Mouse (Mus musculus): Measurements from ENCODE around the gene Dnajc4. TPM values are rescaled to one million over a fixed set of nuclear protein-coding genes. Genes with fewer than 3 reads are reported as not detected.

Gene Dnajc4
- polyA plus RNA-seq, 1 experiment: 23.1 TPM

DNA sequence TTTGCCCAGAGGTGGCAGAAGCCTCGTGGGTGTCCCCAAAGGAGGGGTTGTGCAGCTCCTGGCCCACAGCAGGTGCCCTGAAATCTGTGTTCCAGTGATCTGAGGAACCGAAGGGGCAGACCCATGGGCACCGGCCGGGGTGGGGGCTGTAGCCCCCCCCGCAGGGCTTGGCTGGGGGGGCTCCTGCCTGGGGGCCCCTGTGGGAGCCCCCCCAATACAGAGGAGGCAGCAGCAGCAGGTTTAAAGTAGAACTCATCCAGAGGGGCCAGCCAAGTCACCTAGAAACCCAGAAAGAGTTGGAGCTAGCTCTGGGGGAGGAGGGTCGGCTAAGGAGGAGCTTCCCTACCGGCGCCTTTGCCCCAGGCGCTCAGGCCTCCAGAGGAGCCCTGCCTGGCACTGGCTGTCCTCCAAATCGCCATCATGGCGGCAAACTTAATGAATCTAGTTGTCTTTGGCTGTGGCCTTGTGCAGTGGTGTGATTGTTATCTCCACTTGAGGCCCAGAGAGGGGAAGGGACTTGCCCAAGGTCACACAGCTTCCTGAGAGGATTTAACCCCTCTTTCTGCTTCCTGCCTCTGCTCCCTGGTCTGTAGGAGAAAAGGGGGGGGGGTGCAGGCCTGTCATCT is 21.8 kb downstream of the Dnajc4 start:
- no peak for TF ChIP-seq GATA1 (IDR thresholded peaks at IDR 0.05; ENCODE audit: low read length)

DNA sequence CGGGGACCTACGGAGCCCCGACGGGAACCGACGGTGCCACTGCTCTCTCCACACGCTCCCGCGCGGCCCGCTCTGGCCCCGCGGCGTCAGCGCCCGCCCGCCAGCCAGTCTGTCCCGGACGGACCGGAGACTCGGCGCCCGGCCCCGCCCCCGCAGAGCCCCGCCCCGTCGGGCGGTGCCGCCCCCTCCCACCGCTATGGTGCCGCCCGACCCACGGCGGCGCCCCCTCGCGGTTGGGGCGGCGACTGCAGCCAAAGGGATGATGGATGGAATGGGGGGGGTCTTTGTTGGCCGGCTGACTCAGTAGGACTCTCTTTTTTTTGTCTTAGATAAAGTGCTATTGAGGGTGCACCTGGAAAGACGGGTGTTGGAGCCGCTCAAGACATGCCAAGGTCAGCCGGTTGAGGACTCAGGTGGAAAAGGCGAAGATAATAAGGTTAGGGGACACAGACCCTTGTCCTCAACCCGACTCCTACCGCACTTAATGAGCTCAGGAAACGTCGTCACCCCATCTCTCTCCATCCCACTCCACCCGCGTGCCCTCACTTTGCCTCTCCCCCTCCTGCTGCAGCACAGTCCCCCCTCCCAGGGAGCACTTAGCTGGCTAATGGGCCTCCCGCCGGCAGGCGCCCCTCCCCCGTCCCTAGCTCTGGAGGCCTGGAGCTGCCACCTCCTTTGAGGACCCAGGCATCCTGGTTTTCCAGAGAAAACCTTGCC is 22.5 kb downstream of the Dnajc4 start:
- no peak for TF ChIP-seq GATA1 (IDR thresholded peaks at IDR 0.05; ENCODE audit: low read length)

DNA sequence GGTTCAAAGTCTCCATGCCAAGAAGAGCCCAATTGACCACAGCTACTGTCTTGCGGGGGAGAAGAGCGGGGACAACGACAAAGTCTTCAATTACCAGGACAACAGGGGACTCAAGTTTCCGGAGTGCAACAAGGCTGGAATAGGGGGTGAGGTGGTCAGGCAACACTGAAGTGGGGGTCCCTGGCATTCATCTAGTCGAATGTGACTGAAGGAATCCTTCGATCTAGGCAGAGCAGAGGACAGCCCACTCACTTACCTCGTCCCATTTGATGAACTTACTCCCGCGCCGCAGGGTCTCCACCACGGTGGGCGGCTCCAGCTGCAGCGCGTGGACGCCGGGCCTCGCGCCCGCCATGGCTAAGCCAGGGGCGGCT is 23.1 kb downstream of the Dnajc4 start:
- no peak for TF ChIP-seq GATA1 (IDR thresholded peaks at IDR 0.05; ENCODE audit: low read length)

DNA sequence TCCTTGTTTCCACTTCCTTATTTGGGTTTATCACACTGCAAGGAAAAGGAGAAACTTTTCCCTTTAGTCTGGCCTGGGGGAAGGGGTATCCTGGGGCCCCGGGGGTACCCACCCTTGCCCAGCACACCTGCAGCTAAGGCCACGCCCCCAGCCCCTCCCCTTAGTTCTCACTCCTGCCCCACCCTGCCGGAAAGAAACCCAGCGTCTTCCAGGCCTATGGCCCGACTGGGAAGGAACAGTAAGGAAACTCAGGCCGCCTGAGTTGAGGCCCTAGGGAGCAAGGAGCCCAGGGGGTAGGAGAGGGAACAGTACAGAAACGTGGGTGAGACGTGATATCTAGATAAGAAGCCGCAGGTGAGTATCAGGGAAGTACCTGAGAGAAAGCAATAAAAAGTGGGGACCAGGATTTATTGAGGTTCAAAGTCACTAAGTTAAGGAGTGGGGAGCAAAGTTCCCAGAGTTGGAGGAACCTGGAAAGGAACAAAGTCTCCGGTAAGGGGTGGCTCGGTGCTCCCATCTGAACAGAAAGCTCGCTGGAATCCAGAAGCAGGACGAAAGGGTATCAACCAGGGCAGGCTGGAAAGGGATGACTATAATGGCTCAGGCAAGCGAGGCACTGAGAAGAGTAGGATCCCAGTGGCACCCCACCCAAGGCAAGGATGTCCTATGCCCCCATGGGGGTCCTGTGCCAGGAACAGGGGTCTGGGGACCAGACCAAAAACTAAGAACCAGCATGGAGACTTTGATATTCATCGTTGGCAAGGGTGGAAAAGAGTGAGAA is 23.7 kb downstream of the Dnajc4 start:
- TF ChIP-seq GATA1 (IDR thresholded peaks at IDR 0.05; ENCODE audit: low read length): no peak

DNA sequence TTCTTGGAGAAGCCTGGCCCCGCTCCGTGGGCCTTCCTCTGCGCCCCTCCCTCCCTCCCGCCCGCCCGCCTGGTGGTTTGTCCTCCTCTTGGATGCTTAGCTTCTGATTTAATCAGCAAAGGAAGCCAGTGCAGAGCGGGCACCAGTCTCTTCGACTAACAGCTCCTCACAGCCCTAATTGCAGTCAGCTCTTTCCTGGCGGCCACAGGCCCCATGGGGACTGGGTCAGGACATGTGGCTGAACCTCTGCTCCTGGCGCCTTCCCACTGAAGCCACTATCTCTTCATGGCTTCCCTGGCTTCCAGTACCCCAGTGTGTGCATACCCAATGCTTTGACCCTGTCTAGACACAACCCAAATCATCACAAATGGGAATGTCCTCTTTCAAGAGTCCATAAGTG is 35.9 kb downstream of the Dnajc4 start:
- no peak for TF ChIP-seq GATA1 (IDR thresholded peaks at IDR 0.05; ENCODE audit: low read length)

DNA sequence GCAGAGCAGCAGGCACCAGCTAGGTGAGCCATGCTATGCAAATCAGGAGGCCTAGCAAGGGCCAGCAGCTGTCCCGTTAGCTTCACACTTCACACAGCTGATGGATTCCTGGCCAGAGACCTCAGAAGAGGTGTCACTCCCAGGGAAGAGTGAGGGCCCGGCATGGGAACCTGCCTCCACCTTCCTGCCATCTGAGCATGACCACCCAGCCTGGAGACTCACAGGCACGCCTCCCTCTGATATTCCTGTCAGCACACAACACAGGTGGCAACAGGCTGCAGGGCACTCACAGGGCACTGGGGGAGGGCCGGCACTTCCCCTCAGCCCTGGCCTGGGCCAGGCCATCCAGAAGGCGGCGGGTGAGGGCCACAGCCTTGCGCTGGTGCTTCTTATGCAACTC is 36.9 kb downstream of the Dnajc4 start:
- TF ChIP-seq GATA1 (IDR thresholded peaks at IDR 0.05; ENCODE audit: low read length): no peak

DNA sequence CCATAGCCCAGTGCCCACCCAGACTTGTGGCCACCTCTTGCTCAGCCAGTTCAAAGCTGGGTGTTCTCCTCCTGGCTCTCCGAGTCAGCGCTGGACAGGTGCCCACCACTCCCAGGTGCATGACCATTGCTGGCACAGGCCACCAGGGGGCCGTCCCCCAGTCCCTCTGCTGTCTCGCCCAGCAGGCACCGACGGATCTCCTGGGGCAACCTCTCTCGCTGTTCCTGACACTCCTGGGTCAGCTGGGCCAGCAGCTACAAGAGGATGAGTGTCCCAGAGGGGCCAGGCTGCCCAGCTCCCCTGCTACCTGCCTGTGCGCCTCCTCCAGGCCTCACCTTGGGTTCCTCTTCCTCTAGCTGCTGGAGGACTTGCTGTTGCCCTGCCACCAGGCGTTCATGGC is 38.3 kb downstream of the Dnajc4 start:
- TF ChIP-seq GATA1 (IDR thresholded peaks at IDR 0.05; ENCODE audit: low read length): no peak

DNA sequence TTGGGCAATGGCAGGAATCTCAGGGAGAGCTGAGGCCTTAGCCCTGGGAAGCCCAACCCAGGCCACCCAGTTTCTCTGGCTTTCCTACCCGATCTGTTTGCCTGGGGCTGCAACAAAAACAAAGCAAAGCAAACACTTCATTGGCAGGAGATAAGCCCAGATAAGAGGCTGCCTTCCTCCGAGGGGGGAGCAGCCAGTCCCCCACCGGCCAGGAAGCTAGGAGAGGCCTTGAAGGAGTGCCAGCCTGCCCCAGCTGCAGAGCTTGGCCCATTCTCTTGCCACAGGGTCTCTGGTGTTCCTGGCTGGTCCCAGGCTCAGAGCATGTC is 39.7 kb downstream of the Dnajc4 start:
- no peak for TF ChIP-seq GATA1 (IDR thresholded peaks at IDR 0.05; ENCODE audit: low read length)

DNA sequence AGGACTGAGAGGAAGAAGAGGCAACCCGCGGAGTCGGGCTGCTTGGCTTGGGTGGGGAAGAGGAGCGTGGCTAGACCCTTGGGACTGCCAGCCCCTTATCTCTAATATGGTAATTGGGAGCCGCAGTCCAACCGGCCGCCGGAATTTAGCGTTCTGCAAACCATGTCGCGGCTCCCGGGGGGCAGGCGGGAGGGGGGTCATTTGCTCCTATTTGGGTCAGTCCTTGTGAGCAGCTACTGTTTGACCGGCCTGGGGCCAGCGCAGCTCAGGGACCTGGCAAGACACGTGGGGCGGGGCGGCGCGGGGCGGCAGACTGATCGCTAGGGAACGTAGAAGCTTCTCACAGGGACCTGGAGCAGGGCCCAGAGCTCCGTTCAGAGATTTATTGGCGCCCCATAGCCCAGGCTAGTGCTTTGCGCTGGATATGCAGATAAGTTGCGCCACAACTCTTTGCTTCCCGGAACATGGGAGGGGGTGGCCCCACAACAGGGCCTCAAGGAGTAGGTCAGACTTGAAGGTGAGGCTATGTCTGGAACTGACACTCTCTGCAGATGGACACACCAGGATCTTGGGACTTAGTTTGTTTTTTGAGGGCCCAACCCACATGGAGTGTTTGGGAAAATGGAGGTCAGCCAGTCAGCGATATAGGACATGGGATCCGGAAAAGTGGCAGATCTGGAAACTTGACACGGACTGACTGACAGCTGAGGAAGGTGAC is 40.2 kb downstream of the Dnajc4 start:
- TF ChIP-seq GATA1 (IDR thresholded peaks at IDR 0.05; ENCODE audit: low read length): no peak

DNA sequence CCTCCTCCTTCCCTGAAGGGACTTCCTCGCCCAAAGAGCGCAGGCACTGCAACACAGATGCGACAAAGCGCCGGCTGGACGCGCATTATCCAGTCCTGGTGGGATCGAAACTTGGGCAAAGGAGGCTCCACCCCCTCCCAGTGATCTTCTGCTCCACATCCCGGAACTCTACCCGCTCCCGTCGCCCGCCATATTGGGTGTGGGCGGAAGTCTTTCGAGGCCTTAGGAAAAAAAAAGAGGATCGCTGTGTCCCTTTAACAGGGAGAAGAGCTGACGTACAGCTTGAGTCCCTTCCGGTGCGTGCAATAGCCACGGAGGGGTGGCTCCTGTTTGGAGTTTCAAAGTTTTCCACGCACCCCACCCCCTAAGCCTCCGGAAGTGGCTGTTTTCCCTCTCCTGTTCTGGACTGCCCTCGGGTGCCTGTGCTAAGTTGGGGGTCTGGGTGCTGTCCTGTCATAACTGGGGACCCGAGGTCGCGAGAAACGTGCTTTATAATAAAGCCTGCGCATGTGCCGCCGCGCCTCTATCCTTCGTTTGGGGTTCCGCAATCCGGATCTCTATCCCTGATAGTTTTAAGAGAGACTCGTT is 40.9 kb downstream of the Dnajc4 start:
- TF ChIP-seq GATA1 (IDR thresholded peaks at IDR 0.05; ENCODE audit: low read length): no peak

DNA sequence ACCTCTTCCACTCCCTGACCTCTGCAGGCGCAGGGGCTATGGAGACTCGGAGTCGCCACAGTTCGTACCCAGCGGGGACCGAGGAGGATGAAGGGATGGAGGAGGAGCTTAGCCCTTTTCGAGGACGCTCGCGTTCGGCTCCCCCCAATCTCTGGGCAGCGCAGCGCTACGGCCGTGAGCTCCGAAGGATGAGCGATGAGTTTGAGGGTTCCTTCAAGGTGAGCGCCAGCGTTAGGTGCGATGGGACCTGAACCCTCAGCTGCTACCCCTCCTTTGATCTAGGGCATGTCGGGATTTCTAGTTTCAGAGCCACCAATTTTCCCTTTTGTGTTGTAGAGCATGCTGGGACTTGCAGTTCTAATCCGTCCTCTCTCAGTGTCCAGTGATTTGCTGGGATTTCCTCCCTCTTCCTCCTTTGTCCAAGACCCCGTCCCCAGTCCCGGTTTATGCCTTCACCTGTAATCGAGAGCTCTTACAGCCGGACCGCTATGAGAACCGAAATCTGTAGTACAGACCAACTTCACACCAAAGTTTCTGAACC is 41.7 kb downstream of the Dnajc4 start:
- TF ChIP-seq GATA1 (IDR thresholded peaks at IDR 0.05; ENCODE audit: low read length): no peak

DNA sequence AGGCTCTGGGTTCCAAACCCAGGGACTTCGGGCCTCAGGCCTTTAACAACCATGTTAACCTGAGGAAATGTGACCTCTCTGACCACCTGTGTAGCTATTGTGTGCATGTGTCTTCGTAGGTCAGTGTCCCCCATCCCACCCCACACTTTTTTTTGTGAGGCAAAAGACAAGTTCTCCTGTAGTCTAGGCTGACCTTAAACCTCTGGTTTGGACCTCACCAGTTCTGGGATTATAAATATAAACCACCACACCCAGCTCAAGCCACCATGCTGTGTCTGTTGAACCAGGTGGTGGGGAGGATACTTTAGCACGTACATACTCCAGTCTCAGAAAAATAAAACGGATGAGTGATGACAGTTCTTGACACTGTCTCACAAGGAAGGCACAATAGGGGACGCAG is 42.4 kb downstream of the Dnajc4 start:
- TF ChIP-seq GATA1 (IDR thresholded peaks at IDR 0.05; ENCODE audit: low read length): no peak

DNA sequence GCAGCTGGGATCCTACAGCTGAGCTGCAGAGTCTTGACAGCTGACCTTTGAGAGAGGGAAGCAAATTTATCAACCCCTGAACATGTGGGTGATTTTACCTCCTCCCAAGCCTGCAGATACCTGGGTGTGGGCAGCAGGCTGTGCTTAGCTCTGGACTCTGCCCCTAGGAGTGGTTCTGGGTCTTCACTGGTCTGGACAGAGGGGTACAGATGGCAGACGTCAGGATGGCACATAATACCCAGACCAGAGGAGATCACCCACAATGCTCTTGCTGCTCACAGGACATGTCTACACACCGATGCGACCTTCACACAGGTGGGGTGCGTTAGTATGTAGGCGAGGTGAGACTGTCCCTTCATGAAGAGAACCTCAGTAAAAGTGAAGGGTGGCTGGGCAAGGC is 42.8 kb downstream of the Dnajc4 start:
- no peak for TF ChIP-seq GATA1 (IDR thresholded peaks at IDR 0.05; ENCODE audit: low read length)

DNA sequence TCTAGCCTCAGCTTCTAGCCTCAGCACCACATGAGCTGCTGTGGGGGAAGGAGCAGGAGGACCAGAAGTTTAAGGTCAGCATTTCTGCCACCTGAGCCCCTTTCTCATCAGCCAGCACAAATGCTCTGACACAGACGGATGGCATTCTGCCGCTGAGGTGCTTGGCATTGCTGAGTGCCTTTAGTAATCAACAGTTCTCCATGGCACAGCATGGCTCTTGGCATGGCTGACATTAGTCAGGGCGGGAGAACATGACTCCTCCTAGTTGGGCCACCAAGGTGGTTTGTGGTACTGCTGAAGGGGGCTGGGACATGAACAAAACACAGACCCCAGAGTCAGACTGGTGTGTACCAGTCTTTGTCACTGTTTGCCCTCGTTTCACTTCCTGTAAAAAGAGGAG is 44.2 kb downstream of the Dnajc4 start:
- TF ChIP-seq GATA1 (IDR thresholded peaks at IDR 0.05; ENCODE audit: low read length): no peak

DNA sequence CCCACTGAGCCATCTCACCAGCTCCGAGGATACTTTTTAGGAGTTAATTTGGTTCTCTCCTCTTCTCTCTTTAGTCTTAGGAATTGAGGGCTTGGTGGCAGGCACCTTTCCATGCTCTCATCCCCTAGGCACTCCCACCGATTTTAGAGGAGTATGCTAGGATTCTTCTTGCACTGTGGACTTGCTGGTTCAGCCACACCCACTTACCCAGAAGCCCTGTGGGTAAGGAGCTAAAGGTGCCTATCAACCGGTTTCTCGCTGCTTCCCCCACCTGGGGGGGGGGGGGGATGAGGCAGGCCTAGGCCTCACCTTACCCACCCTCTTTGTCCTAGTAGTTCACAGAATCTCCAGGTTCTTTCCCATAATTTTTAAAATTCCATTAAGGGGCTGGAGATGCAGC is 44.6 kb downstream of the Dnajc4 start:
- TF ChIP-seq GATA1 (IDR thresholded peaks at IDR 0.05; ENCODE audit: low read length): no peak

DNA sequence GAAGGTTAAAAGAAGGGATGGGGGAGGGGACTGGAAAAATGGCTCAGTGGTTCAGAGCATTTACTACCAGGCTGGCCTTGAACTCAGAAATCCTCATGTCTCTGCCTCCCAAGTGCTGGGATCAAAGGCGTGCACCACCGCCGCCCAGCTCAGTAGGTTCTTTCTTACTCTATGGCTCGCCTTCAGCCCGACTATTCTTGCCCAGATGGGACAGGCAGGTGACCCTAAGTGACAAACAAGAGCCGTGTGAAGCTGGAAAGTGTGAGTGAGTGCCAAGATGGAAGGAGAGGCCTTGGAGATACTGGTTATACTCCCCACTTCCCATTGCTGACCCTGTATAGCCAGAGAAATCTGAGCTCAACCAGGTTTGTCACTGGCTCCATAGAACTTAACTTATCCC is 48.7 kb downstream of the Dnajc4 start:
- no peak for TF ChIP-seq GATA1 (IDR thresholded peaks at IDR 0.05; ENCODE audit: low read length)
